ENCODE assay signal across 19 mouse cellular contexts in the genomic region with DNA sequence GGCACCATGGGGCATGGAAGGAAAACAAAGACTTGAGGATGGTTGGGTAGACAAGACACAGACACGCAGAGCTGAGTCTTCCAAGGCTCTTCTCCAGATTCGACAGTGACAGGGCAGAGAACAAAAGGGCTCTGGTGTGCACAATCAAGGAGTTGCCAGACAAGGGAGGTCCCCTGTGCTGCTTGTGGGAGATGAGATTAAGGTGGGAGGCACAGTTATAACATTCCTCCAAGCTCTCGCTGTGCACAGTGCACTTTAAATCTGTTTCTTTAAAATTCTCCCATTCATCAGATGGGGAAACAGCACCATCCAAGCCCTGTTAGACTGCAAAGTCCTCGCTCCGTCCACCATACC. TPM values are rescaled to one million over a fixed set of nuclear protein-coding genes. Genes with fewer than 3 reads are reported as not detected.
A peak's percentile ranks its signal among the peaks of the same experiment; 100 is the strongest.
DNase-seq lines count a peak whose midpoint lies in the region; ATAC-seq and TF ChIP-seq lines count a peak whose summit lies in the region.
"Had no signal": no experiment of that assay in that cellular context is flagged by ENCODE, and none has a peak within 500 bp of the region (broad histone marks: within the 10 kb centered on the region; RNA-seq: fewer than 3 reads in every experiment).

No protein-coding gene starts in this region.

- no peak for TF ChIP-seq CTCF in midbrain, postnatal 0 days (IDR thresholded peaks at IDR 0.05)

- H3K27me3 ChIP-seq in hindbrain, embryonic 11.5 days (ENCODE audit: control insufficient read depth, insufficient read depth, low read length): 0 out of 2 replicates have a peak, but pooled peaks cover 6% of the 10 kb centered on the region
- H3K27me3 ChIP-seq in hindbrain, embryonic 16.5 days (replicated peaks; ENCODE audit: control insufficient read depth, insufficient read depth, low read length): no peaks in the 10 kb centered on the region; the same call in 1 of the 2 replicates
- H3K27me3 ChIP-seq in midbrain, embryonic 13.5 days: peaks cover 11% of the 10 kb centered on the region; the same call in 1 of the 2 replicates
- no peaks in the 10 kb centered on the region for H3K27me3 ChIP-seq in midbrain, postnatal 0 days (ENCODE audit: insufficient read depth, low read length)
- H3K27me3 ChIP-seq in embryonic facial prominence, embryonic 10.5 days (replicated peaks; ENCODE audit: low read depth, poor library complexity, severe bottlenecking): peaks cover 51% of the 10 kb centered on the region
- H3K27me3 ChIP-seq: limb, embryonic 12.5 days had no signal

- no peak for DNase-seq in hindbrain, embryonic 11.5 days (ENCODE audit: low spot score)
- no peak for DNase-seq in midbrain, postnatal 0 days (ENCODE audit: low spot score)
- DNase-seq in embryonic facial prominence, embryonic 10.5 days (ENCODE audit: low spot score): no peak
- peak; percentile 71 for DNase-seq in testis, postnatal 14 days (ENCODE audit: low spot score)
- DNase-seq in frontal cortex, adult 2 months (ENCODE audit: extremely low spot score in 1 of 2, low spot score in 1 of 2): no peak
- DNase-seq: adrenal gland, adult 8-10 months; gastrocnemius, postnatal 14 days; heart, postnatal 14 days; kidney, postnatal 25 days; layer of hippocampus, postnatal 36 days; thymus, postnatal 4 days had no signal

- peak overlapping the region; percentile 45; the same call in 1 of the 2 replicates for H3K27ac ChIP-seq in hindbrain, embryonic 11.5 days (ENCODE audit: low read depth, low read length)
- no peak overlapping the region for H3K27ac ChIP-seq in hindbrain, embryonic 16.5 days (ENCODE audit: low read depth, low read length)
- H3K27ac ChIP-seq in midbrain, embryonic 13.5 days: 0 out of 2 replicates have a peak overlapping the region, but pooled peaks have one; percentile 51
- no peak overlapping the region for H3K27ac ChIP-seq in midbrain, postnatal 0 days (ENCODE audit: low read depth, low read length)
- H3K27ac ChIP-seq in embryonic facial prominence, embryonic 10.5 days (replicated peaks): 0 out of 2 replicates have a peak overlapping the region, but pooled peaks have one; percentile 44
- H3K27ac ChIP-seq: liver, embryonic 14.5 days; stomach, postnatal 0 days had no signal

- H3K36me3 ChIP-seq in hindbrain, embryonic 11.5 days (ENCODE audit: control insufficient read depth, insufficient read depth, low read length): no peaks in the 10 kb centered on the region
- peaks cover 3% of the 10 kb centered on the region; the same call in 1 of the 2 replicates for H3K36me3 ChIP-seq in hindbrain, embryonic 16.5 days (ENCODE audit: control insufficient read depth, insufficient read depth, low read length)
- H3K36me3 ChIP-seq in midbrain, embryonic 13.5 days: peaks cover 24% of the 10 kb centered on the region
- peaks cover 10% of the 10 kb centered on the region for H3K36me3 ChIP-seq in midbrain, postnatal 0 days (ENCODE audit: insufficient read depth, low read length)
- peaks cover 57% of the 10 kb centered on the region for H3K36me3 ChIP-seq in embryonic facial prominence, embryonic 10.5 days (replicated peaks)

- ATAC-seq in hindbrain, embryonic 11.5 days (ENCODE audit: low FRiP score): no peak
- no peak for ATAC-seq in hindbrain, embryonic 16.5 days
- ATAC-seq in midbrain, embryonic 13.5 days: no peak
- no peak for ATAC-seq in midbrain, postnatal 0 days (ENCODE audit: low FRiP score)
- ATAC-seq: intestine, embryonic 16.5 days; lung, postnatal 0 days had no signal

- 25% methylated on average over 5 of the region's 5 CpGs for WGBS in hindbrain, embryonic 11.5 days
- WGBS in hindbrain, embryonic 16.5 days: 37% methylated on average over 5 of the region's 5 CpGs
- 21% methylated on average over 5 of the region's 5 CpGs for WGBS in midbrain, embryonic 13.5 days
- WGBS in midbrain, postnatal 0 days: 39% methylated on average over 5 of the region's 5 CpGs
- WGBS in embryonic facial prominence, embryonic 10.5 days: 34% methylated on average over 5 of the region's 5 CpGs

- no peaks in the 10 kb centered on the region for H3K9me3 ChIP-seq in hindbrain, embryonic 11.5 days (ENCODE audit: control insufficient read depth, low read length)
- no peaks in the 10 kb centered on the region for H3K9me3 ChIP-seq in hindbrain, embryonic 16.5 days (ENCODE audit: control insufficient read depth, low read length)
- no peaks in the 10 kb centered on the region for H3K9me3 ChIP-seq in midbrain, embryonic 13.5 days
- no peaks in the 10 kb centered on the region for H3K9me3 ChIP-seq in midbrain, postnatal 0 days (ENCODE audit: low read length)
- no peaks in the 10 kb centered on the region for H3K9me3 ChIP-seq in embryonic facial prominence, embryonic 10.5 days
- H3K9me3 ChIP-seq: limb, embryonic 12.5 days had no signal

- no peak overlapping the region for H3K4me2 ChIP-seq in hindbrain, embryonic 11.5 days (replicated peaks; ENCODE audit: low read depth, low read length)
- no peak overlapping the region for H3K4me2 ChIP-seq in hindbrain, embryonic 16.5 days (ENCODE audit: low read length)
- no peak overlapping the region; the same call in 1 of the 2 replicates for H3K4me2 ChIP-seq in midbrain, embryonic 13.5 days (replicated peaks)
- H3K4me2 ChIP-seq in midbrain, postnatal 0 days (ENCODE audit: low read depth, low read length, poor library complexity, severe bottlenecking): no peak overlapping the region
- H3K4me2 ChIP-seq: limb, embryonic 12.5 days had no signal

- H3K9ac ChIP-seq in hindbrain, embryonic 11.5 days (ENCODE audit: low read depth, low read length): 0 out of 2 replicates have a peak overlapping the region, but pooled peaks have one; percentile 11
- no peak overlapping the region for H3K9ac ChIP-seq in hindbrain, embryonic 16.5 days (ENCODE audit: low read depth, low read length)
- peak overlapping the region; percentile 29; the same call in 1 of the 2 replicates for H3K9ac ChIP-seq in midbrain, embryonic 13.5 days (replicated peaks)
- no peak overlapping the region for H3K9ac ChIP-seq in midbrain, postnatal 0 days (replicated peaks; ENCODE audit: low read length, poor library complexity, severe bottlenecking)
- H3K9ac ChIP-seq: liver, embryonic 14.5 days had no signal

- H3K4me3 ChIP-seq in hindbrain, embryonic 11.5 days (ENCODE audit: low read depth, low read length): no peak overlapping the region
- no peak overlapping the region for H3K4me3 ChIP-seq in hindbrain, embryonic 16.5 days (ENCODE audit: low read length)
- H3K4me3 ChIP-seq in midbrain, embryonic 13.5 days (replicated peaks): no peak overlapping the region
- H3K4me3 ChIP-seq in midbrain, postnatal 0 days (ENCODE audit: low read depth, low read length): no peak overlapping the region
- no peak overlapping the region for H3K4me3 ChIP-seq in embryonic facial prominence, embryonic 10.5 days
- H3K4me3 ChIP-seq: limb, embryonic 12.5 days had no signal

- H3K4me1 ChIP-seq in hindbrain, embryonic 11.5 days (replicated peaks; ENCODE audit: control insufficient read depth, insufficient read depth, low read length): peaks cover 24% of the 10 kb centered on the region
- H3K4me1 ChIP-seq in hindbrain, embryonic 16.5 days (ENCODE audit: control insufficient read depth, insufficient read depth, low read depth, low read length): peaks cover 35% of the 10 kb centered on the region
- H3K4me1 ChIP-seq in midbrain, embryonic 13.5 days (replicated peaks): peaks cover 59% of the 10 kb centered on the region
- no peaks in the 10 kb centered on the region for H3K4me1 ChIP-seq in midbrain, postnatal 0 days (ENCODE audit: insufficient read depth, low read length)
- H3K4me1 ChIP-seq in embryonic facial prominence, embryonic 10.5 days: peaks cover 94% of the 10 kb centered on the region

RNA-seq across cellular contexts. Expression of gene Tyro3, which starts 6.7 kb away (rescaled TPM):
- polyA plus RNA-seq in hindbrain, embryonic 11.5 days (2014; fragmentation: Nextera tagmentation; extraction: Ambion mirVana): 16.6 and 17.5 TPM in 2 replicates
- polyA plus RNA-seq in hindbrain, embryonic 16.5 days (2015; fragmentation: Nextera tagmentation; extraction: Ambion mirVana): 28.5 and 30.0 TPM in 2 replicates
- 15.7 and 16.1 TPM in 2 replicates for polyA plus RNA-seq in midbrain, embryonic 13.5 days (2015; fragmentation: Nextera tagmentation; extraction: Ambion mirVana)
- total RNA-seq in midbrain, postnatal 0 days (2014; rRNA removed): 66.3 and 72.0 TPM in 2 replicates
- 21.3 and 21.8 TPM in 2 replicates for polyA plus RNA-seq in midbrain, postnatal 0 days (2015; fragmentation: Nextera tagmentation; extraction: Ambion mirVana)
- polyA plus RNA-seq in embryonic facial prominence, embryonic 10.5 days (2016; fragmentation: Nextera tagmentation; extraction: Ambion mirVana): 19.3 and 22.5 TPM in 2 replicates
- 130 and 145 TPM in 2 replicates for polyA plus RNA-seq in frontal cortex, adult 2 months (2012; rRNA removed)

RNA-seq across cellular contexts. Expression of gene Rpap1, which starts 16.9 kb away (rescaled TPM):
- polyA plus RNA-seq in hindbrain, embryonic 11.5 days (2014; fragmentation: Nextera tagmentation; extraction: Ambion mirVana): 19.0 and 19.9 TPM in 2 replicates
- 16.5 and 19.4 TPM in 2 replicates for polyA plus RNA-seq in hindbrain, embryonic 16.5 days (2015; fragmentation: Nextera tagmentation; extraction: Ambion mirVana)
- 25.1 and 26.8 TPM in 2 replicates for polyA plus RNA-seq in midbrain, embryonic 13.5 days (2015; fragmentation: Nextera tagmentation; extraction: Ambion mirVana)
- 16.0 and 20.5 TPM in 2 replicates for total RNA-seq in midbrain, postnatal 0 days (2014; rRNA removed)
- polyA plus RNA-seq in midbrain, postnatal 0 days (2015; fragmentation: Nextera tagmentation; extraction: Ambion mirVana): 11.1 and 11.4 TPM in 2 replicates
- polyA plus RNA-seq in embryonic facial prominence, embryonic 10.5 days (2016; fragmentation: Nextera tagmentation; extraction: Ambion mirVana): 40.6 and 41.1 TPM in 2 replicates
- polyA plus RNA-seq in frontal cortex, adult 2 months (2012; rRNA removed): 13.7 and 14.6 TPM in 2 replicates

RNA-seq across cellular contexts. Expression of gene Ltk, which starts 44.0 kb away (rescaled TPM):
- 0.08 and 0.46 TPM in 2 replicates for polyA plus RNA-seq in hindbrain, embryonic 11.5 days (2014; fragmentation: Nextera tagmentation; extraction: Ambion mirVana)
- 1.6 and 1.7 TPM in 2 replicates for polyA plus RNA-seq in hindbrain, embryonic 16.5 days (2015; fragmentation: Nextera tagmentation; extraction: Ambion mirVana)
- 0.55 and 0.65 TPM in 2 replicates for polyA plus RNA-seq in midbrain, embryonic 13.5 days (2015; fragmentation: Nextera tagmentation; extraction: Ambion mirVana)
- total RNA-seq in midbrain, postnatal 0 days (2014; rRNA removed): 8.1 and 9.9 TPM in 2 replicates
- 2.7 and 3.2 TPM in 2 replicates for polyA plus RNA-seq in midbrain, postnatal 0 days (2015; fragmentation: Nextera tagmentation; extraction: Ambion mirVana)
- polyA plus RNA-seq in embryonic facial prominence, embryonic 10.5 days (2016; fragmentation: Nextera tagmentation; extraction: Ambion mirVana): not detected in 2 replicates
- 43.3 and 46.4 TPM in 2 replicates for polyA plus RNA-seq in frontal cortex, adult 2 months (2012; rRNA removed)
- total RNA-seq: gastrocnemius, postnatal 14 days; heart, postnatal 14 days; megakaryocyte, adult 5-6 weeks had no signal
- polyA plus RNA-seq: limb, embryonic 12.5 days had no signal

Comparison
In these comparisons a context has a peak if more than half of its experiments do, and no peak if none do; other contexts are left out.
1. H3K27ac ChIP-seq: peak in hindbrain, embryonic 11.5 days (single experiment), midbrain, embryonic 13.5 days (single experiment) and embryonic facial prominence, embryonic 10.5 days (single experiment); none in hindbrain, embryonic 16.5 days (single experiment) and midbrain, postnatal 0 days (single experiment).
2. H3K9ac ChIP-seq: peak in hindbrain, embryonic 11.5 days (single experiment) and midbrain, embryonic 13.5 days (single experiment); none in hindbrain, embryonic 16.5 days (single experiment) and midbrain, postnatal 0 days (single experiment).
3. RNA of gene Ltk, which starts 44.0 kb away (polyA plus RNA-seq): 43.3 to 46.4 TPM in frontal cortex, adult 2 months; 2.7 to 3.2 TPM in midbrain, postnatal 0 days, 1.6 to 1.7 TPM in hindbrain, embryonic 16.5 days, 0.55 to 0.65 TPM in midbrain, embryonic 13.5 days, 0.08 to 0.46 TPM in hindbrain, embryonic 11.5 days and not detected in embryonic facial prominence, embryonic 10.5 days; every median in the first group is over 10 times any median in the second.